Mouse (Mus musculus): ENCODE measurements around the gene Gm8994. TPM values are rescaled to one million over a fixed set of nuclear protein-coding genes. Genes with fewer than 3 reads are reported as not detected.
"Not testable (repeated sequence)": the region's sequence is repeated elsewhere in the genome, so short reads cannot be mapped to it uniquely, and the experiment has no call there.

The Gm8994 gene
- polyA plus RNA-seq, 1 experiment: not detected

- no peaks in the 10 kb centered on the region for H3K36me3 ChIP-seq (ENCODE audit: control insufficient read depth, insufficient read depth, low read length)
- no peaks in the 10 kb centered on the region for H3K4me1 ChIP-seq (ENCODE audit: control insufficient read depth, insufficient read depth, insufficient read length)
- no peak overlapping the region for H3K4me3 ChIP-seq (ENCODE audit: extremely low read depth, insufficient read depth, insufficient read length)
- 89% methylated on average over 6 of the region's 6 CpGs for WGBS
- DNase-seq (ENCODE audit: low read depth in 1 of 2, low spot score in 2 of 2): no peak
- no peak overlapping the region for H3K27ac ChIP-seq (ENCODE audit: insufficient read depth, low read length)
- TF ChIP-seq CTCF (IDR thresholded peaks at IDR 0.05; ENCODE audit: extremely low read depth, insufficient read depth, insufficient read length, insufficient replicate concordance): 0 out of 2 replicates have a peak, but pooled peaks have one; percentile 0
- no peak for TF ChIP-seq POLR2A (IDR thresholded peaks at IDR 0.05; ENCODE audit: low read depth, low read length)
- no peaks in the 10 kb centered on the region for H3K27me3 ChIP-seq (ENCODE audit: control insufficient read depth, insufficient read depth, low read length)
Observed at GRCm38 (mm10) chr6:136293700-136294099, 33.6 kb upstream of the Gm8994 start.

DNA sequence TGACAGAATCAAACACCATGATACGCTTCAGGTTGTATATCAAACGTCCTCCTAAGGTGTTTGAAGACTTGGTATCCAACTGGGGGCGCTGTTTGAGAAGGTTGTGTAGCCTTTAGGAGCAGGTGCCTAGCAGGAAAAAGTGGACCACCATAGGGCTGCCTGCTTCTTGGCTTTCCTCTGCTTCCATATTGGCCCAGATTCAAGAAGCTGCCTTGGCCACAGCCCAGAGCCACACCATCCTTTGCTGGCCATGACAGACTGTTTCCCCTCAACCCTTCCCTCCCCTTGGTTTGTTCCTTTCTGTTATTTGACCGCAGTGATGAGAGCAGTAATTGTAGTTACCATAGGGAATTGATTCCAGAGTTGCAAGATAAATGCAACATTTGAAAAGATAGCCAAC lies 31.5 kb upstream of the Gm8994 start:
- no peak for DNase-seq (ENCODE audit: low read depth in 1 of 2, low spot score in 2 of 2)
- TF ChIP-seq CTCF (IDR thresholded peaks at IDR 0.05; ENCODE audit: extremely low read depth, insufficient read depth, insufficient read length, insufficient replicate concordance) (no peak), POLR2A (IDR thresholded peaks at IDR 0.05; ENCODE audit: low read depth, low read length) (no peak)
- no peak overlapping the region for H3K27ac ChIP-seq (ENCODE audit: insufficient read depth, low read length)
- no peaks in the 10 kb centered on the region for H3K27me3 ChIP-seq (ENCODE audit: control insufficient read depth, insufficient read depth, low read length)
- no peaks in the 10 kb centered on the region for H3K36me3 ChIP-seq (ENCODE audit: control insufficient read depth, insufficient read depth, low read length)
- 75% methylated on average over 4 of the region's 4 CpGs for WGBS
- no peaks in the 10 kb centered on the region for H3K4me1 ChIP-seq (ENCODE audit: control insufficient read depth, insufficient read depth, insufficient read length)
- H3K4me3 ChIP-seq (ENCODE audit: extremely low read depth, insufficient read depth, insufficient read length): no peak overlapping the region

GRCm38 (mm10) chr6:136296251-136296650 lies 31.1 kb upstream of the Gm8994 start:
- H3K36me3 ChIP-seq (ENCODE audit: control insufficient read depth, insufficient read depth, low read length): no peaks in the 10 kb centered on the region
- no peak for TF ChIP-seq CTCF (IDR thresholded peaks at IDR 0.05; ENCODE audit: extremely low read depth, insufficient read depth, insufficient read length, insufficient replicate concordance)
- no peak for TF ChIP-seq POLR2A (IDR thresholded peaks at IDR 0.05; ENCODE audit: low read depth, low read length)
- no peak for DNase-seq (ENCODE audit: low read depth in 1 of 2, low spot score in 2 of 2)
- no peak overlapping the region for H3K4me3 ChIP-seq (ENCODE audit: extremely low read depth, insufficient read depth, insufficient read length)
- 77% methylated on average over 2 of the region's 2 CpGs for WGBS
- H3K4me1 ChIP-seq (ENCODE audit: control insufficient read depth, insufficient read depth, insufficient read length): no peaks in the 10 kb centered on the region
- H3K27ac ChIP-seq (ENCODE audit: insufficient read depth, low read length): no peak overlapping the region
- H3K27me3 ChIP-seq (ENCODE audit: control insufficient read depth, insufficient read depth, low read length): no peaks in the 10 kb centered on the region

- no peaks in the 10 kb centered on the region for H3K4me1 ChIP-seq (ENCODE audit: control insufficient read depth, insufficient read depth, insufficient read length)
- no peak overlapping the region for H3K27ac ChIP-seq (ENCODE audit: insufficient read depth, low read length)
- no peaks in the 10 kb centered on the region for H3K36me3 ChIP-seq (ENCODE audit: control insufficient read depth, insufficient read depth, low read length)
- DNase-seq (ENCODE audit: low read depth in 1 of 2, low spot score in 2 of 2): no peak
- TF ChIP-seq POLR2A (IDR thresholded peaks at IDR 0.05; ENCODE audit: low read depth, low read length) (no peak), CTCF (IDR thresholded peaks at IDR 0.05; ENCODE audit: extremely low read depth, insufficient read depth, insufficient read length, insufficient replicate concordance) (no peak)
- no peaks in the 10 kb centered on the region for H3K27me3 ChIP-seq (ENCODE audit: control insufficient read depth, insufficient read depth, low read length)
- no peak overlapping the region for H3K4me3 ChIP-seq (ENCODE audit: extremely low read depth, insufficient read depth, insufficient read length)
Observed at GRCm38 (mm10) chr6:136303514-136303913, 23.8 kb upstream of the Gm8994 start.

DNA sequence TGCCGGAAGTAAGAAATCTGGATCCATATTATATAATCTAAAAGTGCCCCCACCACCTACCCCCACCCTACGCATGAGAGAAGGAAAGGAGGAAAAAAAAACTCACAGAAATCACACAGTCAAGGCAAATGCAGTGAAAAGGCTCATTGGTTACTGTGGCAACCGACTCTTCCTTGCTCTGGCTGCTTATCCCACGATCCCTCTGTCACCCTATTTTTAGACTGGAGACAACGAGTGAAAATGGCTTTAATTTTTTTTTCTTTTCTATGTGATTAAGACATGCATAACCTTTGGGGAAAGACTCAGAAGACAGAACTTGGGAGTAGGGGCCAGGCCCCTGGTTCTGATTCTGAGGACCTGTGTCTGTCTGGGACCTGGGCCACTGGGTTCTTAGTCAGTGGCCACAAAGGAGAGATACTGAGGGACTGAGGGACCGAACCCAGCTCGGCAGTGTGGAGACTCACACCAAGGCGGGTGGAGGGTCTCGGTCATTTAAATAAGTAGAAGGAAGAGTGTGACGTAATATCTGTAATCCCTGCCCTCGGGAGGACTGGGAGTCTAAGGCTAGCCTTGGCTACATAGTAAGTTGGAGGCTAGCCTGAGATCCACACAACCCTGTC lies 22.9 kb upstream of the Gm8994 start:
- TF ChIP-seq POLR2A (IDR thresholded peaks at IDR 0.05; ENCODE audit: low read depth, low read length): no peak
- TF ChIP-seq CTCF (IDR thresholded peaks at IDR 0.05; ENCODE audit: extremely low read depth, insufficient read depth, insufficient read length, insufficient replicate concordance): no peak
- 83% methylated on average over 11 of the region's 11 CpGs for WGBS
- Histone ChIP-seq H3K4me1 (ENCODE audit: control insufficient read depth, insufficient read depth, insufficient read length) (no peaks in the 10 kb centered on the region), H3K4me3 (ENCODE audit: extremely low read depth, insufficient read depth, insufficient read length) (no peak overlapping the region), H3K27ac (ENCODE audit: insufficient read depth, low read length) (no peak overlapping the region), H3K27me3 (ENCODE audit: control insufficient read depth, insufficient read depth, low read length) (no peaks in the 10 kb centered on the region), H3K36me3 (ENCODE audit: control insufficient read depth, insufficient read depth, low read length) (no peaks in the 10 kb centered on the region)
- DNase-seq (ENCODE audit: low read depth in 1 of 2, low spot score in 2 of 2): no peak

DNA sequence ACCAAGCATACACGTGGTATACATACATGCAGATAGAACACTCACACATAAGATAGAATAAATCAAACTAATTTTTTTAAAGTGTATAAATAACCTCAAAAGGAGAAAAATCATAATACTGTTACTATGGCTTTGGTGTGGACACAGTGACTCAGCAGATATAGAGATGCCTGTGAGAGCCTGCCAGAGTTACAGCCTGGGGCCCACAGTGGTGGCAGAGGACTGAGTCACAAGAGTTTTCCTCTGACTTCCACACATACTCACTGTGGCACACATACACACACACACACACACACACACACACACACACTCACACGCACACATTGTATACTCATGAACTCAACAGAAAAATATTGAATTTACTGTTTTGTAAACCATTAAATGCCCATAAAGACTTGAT lies 17.9 kb upstream of the Gm8994 start:
- Histone ChIP-seq H3K4me3 (ENCODE audit: extremely low read depth, insufficient read depth, insufficient read length) (no peak overlapping the region), H3K36me3 (ENCODE audit: control insufficient read depth, insufficient read depth, low read length) (no peaks in the 10 kb centered on the region), H3K4me1 (ENCODE audit: control insufficient read depth, insufficient read depth, insufficient read length) (no peaks in the 10 kb centered on the region), H3K27ac (ENCODE audit: insufficient read depth, low read length) (no peak overlapping the region), H3K27me3 (ENCODE audit: control insufficient read depth, insufficient read depth, low read length) (no peaks in the 10 kb centered on the region)
- TF ChIP-seq CTCF (IDR thresholded peaks at IDR 0.05; ENCODE audit: extremely low read depth, insufficient read depth, insufficient read length, insufficient replicate concordance) (no peak), POLR2A (IDR thresholded peaks at IDR 0.05; ENCODE audit: low read depth, low read length) (no peak)
- 84% methylated on average over 2 of the region's 2 CpGs for WGBS
- DNase-seq (ENCODE audit: low read depth in 1 of 2, low spot score in 2 of 2): no peak

DNA sequence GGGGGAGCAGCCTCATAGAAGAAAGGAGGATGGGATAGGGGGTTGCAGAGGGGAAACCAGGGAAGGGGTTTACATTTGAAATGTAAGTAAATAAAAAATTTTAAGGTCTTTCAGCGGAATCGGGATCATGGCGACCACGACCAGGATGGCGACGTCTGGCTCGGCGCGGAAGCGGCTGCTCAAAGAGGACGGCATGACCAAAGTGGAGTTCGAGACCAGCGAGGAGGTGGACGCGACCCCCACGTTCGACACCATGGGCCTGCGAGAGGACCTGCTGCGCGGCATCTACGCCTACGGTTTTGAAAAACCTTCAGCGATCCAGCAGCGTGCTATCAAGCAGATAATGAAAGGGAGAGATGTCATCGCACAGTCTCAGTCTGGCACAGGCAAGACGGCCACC lies 1.1 kb downstream of the Gm8994 start:
- H3K4me1 ChIP-seq (ENCODE audit: control insufficient read depth, insufficient read depth, insufficient read length); DNase-seq (ENCODE audit: low read depth in 1 of 2, low spot score in 2 of 2); H3K27me3 ChIP-seq (ENCODE audit: control insufficient read depth, insufficient read depth, low read length); H3K27ac ChIP-seq (ENCODE audit: insufficient read depth, low read length); H3K36me3 ChIP-seq (ENCODE audit: control insufficient read depth, insufficient read depth, low read length); H3K4me3 ChIP-seq (ENCODE audit: extremely low read depth, insufficient read depth, insufficient read length): not testable (repeated sequence)
- 95% methylated on average over 26 of the region's 26 CpGs for WGBS

Data from spleen, adult 2 months (tissue).